Mouse (Mus musculus) kidney, adult 2 months (tissue): ENCODE measurements around the gene Kif1a. TPM values are rescaled to one million over a fixed set of nuclear protein-coding genes. Genes with fewer than 3 reads are reported as not detected.

Experiments
- DNase-seq: peaks from one replicate; pipeline ENCODE4 v3.0.0; 2021
- H3K27ac ChIP-seq: fragments of 200-500 bp; 2 replicates; pipeline ENCODE4 v1.5.1; 2012; ENCODE audit warnings: low read depth, low read length, control low read depth, inconsistent platforms; ENCODE audit not compliant: insufficient read depth
- H3K27me3 ChIP-seq: fragments of 200-500 bp; replicated peaks from 2 replicates; pipeline ENCODE4 v1.6.1; 2012; ENCODE audit warnings: mild to moderate bottlenecking, moderate library complexity, low read length, inconsistent platforms; ENCODE audit not compliant: control insufficient read depth, insufficient read depth
- H3K36me3 ChIP-seq: fragments of 200-500 bp; 2 replicates; pipeline ENCODE4 v1.6.1; 2012; ENCODE audit warnings: mild to moderate bottlenecking, moderate library complexity, low read length, inconsistent platforms; ENCODE audit not compliant: control insufficient read depth, insufficient read depth
- H3K4me1 ChIP-seq: fragments of 200-500 bp; 2 replicates; pipeline ENCODE4 v1.6.1; 2011; ENCODE audit warnings: low read length; ENCODE audit not compliant: control insufficient read depth, insufficient read depth
- H3K4me3 ChIP-seq: fragments of 200-500 bp; 2 replicates; pipeline ENCODE4 v1.5.1; 2011; ENCODE audit warnings: mild to moderate bottlenecking, low read depth, low read length, control low read depth; ENCODE audit not compliant: insufficient read depth
- CTCF ChIP-seq: fragments of 200-500 bp; conservative IDR thresholded peaks from 2 replicates; pipeline ENCODE4 v1.5.1; 2011; ENCODE audit warnings: low read depth, mild to moderate bottlenecking, control low read depth, low read length, moderate library complexity, mixed read lengths; ENCODE audit not compliant: insufficient read depth, insufficient read length
- POLR2A ChIP-seq: fragments of 200-500 bp; IDR thresholded peaks from one replicate; pipeline ENCODE4 v1.6.1; 2011; ENCODE audit warnings: low read depth, low read length, control low read depth
- WGBS: fragments of 180-500 bp; shearing (Covaris S2); methylation state at CpG from one replicate; pipeline ENCODE4 v1.1.7; 2018; 5-methylcytosine and 5-hydroxymethylcytosine counted together
- polyA plus RNA-seq: library from polyadenylated mRNA; depleted of rRNA; stranded (reverse); fragments of >200 nt; gene quantifications from 2 replicates; pipeline ENCODE4 v1.2.3, GENCODE M21; 2012

Gene Kif1a
- polyA plus RNA-seq, 1 experiment: 1.3 TPM

DNA sequence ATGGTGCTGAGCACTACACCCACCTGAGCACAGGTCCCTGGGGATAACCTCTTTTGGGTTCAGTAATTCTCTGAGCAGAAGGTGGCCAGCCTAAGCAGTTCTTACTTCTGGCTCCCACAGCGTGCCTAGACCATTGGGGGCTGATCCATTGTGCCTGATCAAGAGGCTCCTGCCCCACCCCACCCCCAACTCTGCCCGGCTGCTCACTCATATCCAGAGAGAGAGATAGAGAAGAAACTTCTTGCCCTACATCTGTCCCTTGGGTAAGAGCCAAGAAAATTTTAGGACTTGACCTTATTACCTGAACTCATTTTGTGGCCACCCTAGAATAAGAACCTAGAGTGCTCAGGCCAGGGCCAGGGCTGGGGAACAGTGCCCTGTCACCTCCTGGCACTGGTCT, 108.9 kb downstream of the Kif1a start:
- WGBS: 90% methylated on average over 2 of the region's 2 CpGs

DNA sequence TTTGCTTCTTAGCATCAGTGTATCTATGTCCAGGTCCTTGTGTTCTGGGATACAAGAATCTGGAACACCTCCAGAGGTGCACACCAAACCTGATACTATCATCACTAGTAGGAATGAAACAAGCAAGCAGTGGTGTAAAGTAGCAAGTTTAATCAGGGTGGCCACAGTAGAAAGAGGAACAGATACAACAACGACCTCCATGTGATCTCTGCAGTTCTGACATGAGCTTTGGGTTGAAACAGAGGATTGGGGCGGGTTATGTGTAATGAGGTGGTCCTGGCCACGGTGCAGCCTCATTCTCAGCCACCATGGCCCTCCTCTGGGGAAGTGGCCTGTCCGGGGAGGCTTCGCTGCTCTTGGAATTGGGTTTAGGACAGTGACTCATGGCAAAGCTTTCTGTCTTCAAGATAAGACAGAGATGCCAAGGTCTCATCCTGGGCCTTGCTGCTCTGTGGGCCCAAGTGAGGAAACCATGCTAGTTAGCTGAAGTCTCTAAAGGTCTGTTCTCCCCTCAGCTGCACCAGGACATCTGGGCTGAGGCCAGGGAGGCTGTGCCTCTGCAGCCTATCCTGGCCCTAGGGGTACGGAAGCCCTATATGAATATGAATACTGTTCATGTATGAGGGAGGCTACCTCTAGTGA, 109.4 kb downstream of the Kif1a start:
- TF ChIP-seq POLR2A (no peak), CTCF (no peak)
- Histone ChIP-seq H3K36me3 (no peaks in the 10 kb centered on the region), H3K27ac (no peak overlapping the region), H3K27me3 (no peaks in the 10 kb centered on the region), H3K4me3 (no peak overlapping the region), H3K4me1 (no peaks in the 10 kb centered on the region)
- 87% methylated on average over 6 of the region's 6 CpGs for WGBS
- no peak for DNase-seq

More for the DNA sequence above, 108.9 kb downstream of the Kif1a start:
- Histone ChIP-seq H3K27ac (no peak overlapping the region), H3K4me1 (no peaks in the 10 kb centered on the region), H3K4me3 (no peak overlapping the region), H3K27me3 (no peaks in the 10 kb centered on the region), H3K36me3 (no peaks in the 10 kb centered on the region)
- no peak for DNase-seq
- TF ChIP-seq POLR2A: no peak
- no peak for TF ChIP-seq CTCF

DNA sequence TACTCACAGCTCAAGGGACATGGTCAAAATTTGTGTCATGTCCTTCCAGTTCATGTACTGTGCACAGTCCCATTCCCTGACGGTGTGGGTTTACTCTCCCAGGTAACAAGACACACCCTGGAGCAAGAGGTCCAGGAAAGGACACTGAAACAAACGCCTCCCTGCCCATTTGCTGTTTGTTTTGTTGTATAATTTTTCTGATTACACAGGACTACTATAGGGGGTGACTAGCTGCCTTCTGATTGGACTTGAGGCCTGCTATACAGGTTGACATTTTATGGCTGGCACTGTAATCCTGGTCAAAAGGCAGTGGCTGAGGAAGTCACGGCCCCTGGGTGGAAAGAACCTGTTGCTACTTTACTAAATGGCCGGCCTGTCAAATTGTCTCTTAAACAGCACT, 111.9 kb downstream of the Kif1a start:
- Histone ChIP-seq H3K27me3 (no peaks in the 10 kb centered on the region), H3K4me1 (no peaks in the 10 kb centered on the region), H3K4me3 (no peak overlapping the region), H3K36me3 (no peaks in the 10 kb centered on the region), H3K27ac (no peak overlapping the region)
- WGBS: 57% methylated on average over 4 of the region's 4 CpGs
- TF ChIP-seq CTCF: no peak
- TF ChIP-seq POLR2A: no peak
- DNase-seq: no peak

DNA sequence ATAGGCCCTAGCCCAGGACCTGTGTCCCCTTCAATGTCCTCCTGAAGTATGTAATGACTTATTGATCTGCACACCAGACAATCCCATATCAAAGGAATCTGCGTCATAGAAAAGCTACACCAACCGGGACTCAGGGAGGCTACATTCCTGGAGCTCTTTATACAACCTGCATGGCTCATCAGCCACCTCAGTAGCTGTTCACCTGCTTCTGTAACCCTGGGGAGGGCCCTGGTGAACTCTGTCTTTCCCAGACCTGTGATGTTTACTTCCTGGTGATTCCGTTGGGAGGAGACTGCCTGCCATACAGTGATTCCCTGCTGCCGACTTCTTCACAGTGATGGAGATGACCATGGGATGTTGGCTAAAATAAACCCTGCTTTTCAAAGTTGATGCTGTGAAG, 112.9 kb downstream of the Kif1a start:
- WGBS: 76% methylated on average over 4 of the region's 4 CpGs
- no peaks in the 10 kb centered on the region for H3K36me3 ChIP-seq
- no peaks in the 10 kb centered on the region for H3K27me3 ChIP-seq
- H3K4me1 ChIP-seq: no peaks in the 10 kb centered on the region
- DNase-seq: no peak
- TF ChIP-seq POLR2A (no peak), CTCF (no peak)
- no peak overlapping the region for H3K27ac ChIP-seq
- no peak overlapping the region for H3K4me3 ChIP-seq

DNA sequence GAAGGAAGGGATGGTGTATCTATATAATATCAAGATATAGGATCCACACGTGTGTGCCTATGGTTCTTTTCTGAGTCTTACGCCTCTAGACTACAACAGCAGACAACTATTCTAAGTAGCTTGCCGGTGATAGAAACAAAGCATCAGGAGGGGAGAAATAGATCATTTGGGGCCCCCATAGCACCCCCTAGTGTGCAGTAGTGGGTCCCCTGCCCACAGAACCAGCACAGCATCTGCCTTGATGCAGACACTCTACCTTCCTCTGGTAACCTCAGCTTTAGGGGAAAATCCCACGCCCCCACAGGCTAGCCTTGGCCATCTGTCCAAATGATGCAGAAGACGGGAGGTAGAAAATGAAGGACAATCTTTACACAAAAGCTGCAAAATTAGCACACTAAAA, 116.8 kb downstream of the Kif1a start:
- H3K4me1 ChIP-seq: no peaks in the 10 kb centered on the region
- no peaks in the 10 kb centered on the region for H3K36me3 ChIP-seq
- WGBS: 93% methylated on average over 5 of the region's 5 CpGs
- DNase-seq: no peak
- no peaks in the 10 kb centered on the region for H3K27me3 ChIP-seq
- no peak overlapping the region for H3K4me3 ChIP-seq
- TF ChIP-seq CTCF (no peak), POLR2A (no peak)
- no peak overlapping the region for H3K27ac ChIP-seq

DNA sequence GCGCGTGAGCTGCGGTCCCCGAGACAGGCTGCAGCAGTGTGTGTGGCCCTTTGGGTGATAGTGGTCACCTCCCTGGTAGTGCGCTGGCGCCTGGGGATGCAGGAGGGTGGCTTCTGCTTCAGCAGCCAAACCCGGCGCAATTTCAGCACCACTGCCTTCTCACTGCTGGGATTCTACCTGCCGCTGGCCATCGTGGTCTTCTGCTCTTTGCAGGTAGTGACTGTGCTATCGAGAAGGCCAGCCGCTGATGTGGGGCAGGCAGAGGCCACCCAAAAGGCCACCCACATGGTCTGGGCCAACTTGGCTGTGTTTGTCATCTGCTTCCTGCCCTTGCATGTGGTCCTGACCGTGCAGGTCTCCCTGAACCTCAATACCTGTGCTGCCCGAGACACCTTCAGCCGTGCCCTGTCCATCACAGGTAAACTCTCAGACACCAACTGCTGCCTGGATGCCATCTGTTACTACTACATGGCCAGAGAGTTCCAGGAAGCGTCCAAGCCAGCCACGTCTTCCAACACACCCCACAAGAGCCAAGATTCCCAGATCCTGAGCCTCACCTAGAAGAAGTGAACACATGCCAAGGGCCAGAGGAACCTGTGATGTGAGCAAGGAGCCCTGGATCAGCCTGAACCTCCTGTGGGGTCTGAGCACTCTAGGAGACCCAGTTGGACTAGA, 118.7 kb downstream of the Kif1a start:
- H3K27ac ChIP-seq: no peak overlapping the region
- H3K4me1 ChIP-seq: no peaks in the 10 kb centered on the region
- no peak for DNase-seq
- no peaks in the 10 kb centered on the region for H3K36me3 ChIP-seq
- 95% methylated on average over 17 of the region's 17 CpGs for WGBS
- H3K27me3 ChIP-seq: no peaks in the 10 kb centered on the region
- no peak for TF ChIP-seq POLR2A
- no peak for TF ChIP-seq CTCF
- H3K4me3 ChIP-seq: no peak overlapping the region

DNA sequence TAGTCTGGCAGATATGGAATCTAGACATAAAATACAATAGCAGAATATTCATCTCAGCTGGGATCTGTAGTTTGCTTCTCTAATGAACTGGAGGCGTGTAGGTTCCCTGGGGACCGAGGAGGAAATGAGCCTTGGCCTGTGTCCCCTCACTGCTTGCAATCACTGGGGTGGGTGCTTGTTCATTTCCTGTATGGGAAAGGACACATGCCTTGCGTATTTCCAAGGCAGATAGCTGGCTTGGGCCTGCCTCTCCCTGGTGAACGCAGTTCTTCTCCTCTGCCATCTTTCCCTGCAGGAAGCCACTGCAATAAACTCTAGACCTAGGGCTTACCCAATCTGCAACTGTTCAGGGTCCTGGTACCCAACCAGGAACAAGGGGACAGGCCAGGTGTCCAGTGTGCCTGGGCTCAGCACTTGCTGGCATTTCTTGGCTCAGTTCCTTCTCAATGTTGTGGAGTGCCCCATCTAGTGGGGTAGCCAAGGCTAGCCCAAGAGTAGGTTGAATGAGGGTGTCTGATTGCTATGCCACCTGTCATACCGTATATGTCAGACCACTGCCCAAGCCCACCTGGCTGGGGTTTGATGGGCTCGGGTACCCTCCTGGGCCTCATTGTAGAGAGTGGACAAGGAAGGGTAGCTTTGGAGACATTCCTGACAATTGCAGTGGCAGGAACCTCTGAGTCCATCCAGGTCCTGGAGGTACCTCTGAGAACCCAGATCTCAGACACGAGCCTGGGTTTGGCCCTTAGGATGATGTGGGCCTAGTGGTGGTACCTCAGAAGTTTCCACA, 120.5 kb downstream of the Kif1a start:
- WGBS: 71% methylated on average over 7 of the region's 7 CpGs
- peak; percentile 85 for DNase-seq
- Histone ChIP-seq H3K4me3 (no peak overlapping the region), H3K27me3 (no peaks in the 10 kb centered on the region), H3K4me1 (no peaks in the 10 kb centered on the region), H3K27ac (peak overlapping the region; percentile 27), H3K36me3 (no peaks in the 10 kb centered on the region)
- no peak for TF ChIP-seq CTCF
- no peak for TF ChIP-seq POLR2A
